Mouse (Mus musculus): ENCODE data around the gene Cwh43. TPM values are rescaled to one million over a fixed set of nuclear protein-coding genes. Genes with fewer than 3 reads are reported as not detected.

The Cwh43 gene
- polyA plus RNA-seq, 1 experiment: 7.5 TPM

GRCm38 (mm10) chr5:73399768-73400526 lies 5.9 kb upstream of the Cwh43 start:
- H3K27me3 ChIP-seq (replicated peaks; ENCODE audit: control insufficient read depth, insufficient read depth, low read length): no peaks in the 10 kb centered on the region
- H3K27ac ChIP-seq (ENCODE audit: insufficient read depth, low read depth, low read length): no peak overlapping the region
- TF ChIP-seq POLR2A (IDR thresholded peaks at IDR 0.05; ENCODE audit: low read depth, low read length) (no peak), CTCF (conservative IDR thresholded peaks at IDR 0.05; ENCODE audit: insufficient read depth, insufficient read length, low read depth, low read length) (no peak)
- DNase-seq: no peak
- no peaks in the 10 kb centered on the region for H3K36me3 ChIP-seq (ENCODE audit: control insufficient read depth, insufficient read depth, low read length)
- H3K4me3 ChIP-seq (ENCODE audit: insufficient read depth, low read depth, low read length): no peak overlapping the region
- WGBS: 35% methylated on average over 7 of the region's 7 CpGs
- H3K4me1 ChIP-seq (ENCODE audit: control insufficient read depth, insufficient read depth, low read length): no peaks in the 10 kb centered on the region

GRCm38 (mm10) chr5:73401341-73401740 lies 4.5 kb upstream of the Cwh43 start:
- 67% methylated on average over 5 of the region's 5 CpGs for WGBS
- Histone ChIP-seq H3K36me3 (ENCODE audit: control insufficient read depth, insufficient read depth, low read length) (no peaks in the 10 kb centered on the region), H3K27me3 (replicated peaks; ENCODE audit: control insufficient read depth, insufficient read depth, low read length) (no peaks in the 10 kb centered on the region), H3K4me1 (ENCODE audit: control insufficient read depth, insufficient read depth, low read length) (no peaks in the 10 kb centered on the region), H3K4me3 (ENCODE audit: insufficient read depth, low read depth, low read length) (no peak overlapping the region), H3K27ac (ENCODE audit: insufficient read depth, low read depth, low read length) (no peak overlapping the region)
- DNase-seq: no peak
- TF ChIP-seq CTCF (conservative IDR thresholded peaks at IDR 0.05; ENCODE audit: insufficient read depth, insufficient read length, low read depth, low read length): no peak
- no peak for TF ChIP-seq POLR2A (IDR thresholded peaks at IDR 0.05; ENCODE audit: low read depth, low read length)

GRCm38 (mm10) chr5:73402911-73403310 lies 3.0 kb upstream of the Cwh43 start:
- H3K36me3 ChIP-seq (ENCODE audit: control insufficient read depth, insufficient read depth, low read length): no peaks in the 10 kb centered on the region
- H3K4me3 ChIP-seq (ENCODE audit: insufficient read depth, low read depth, low read length): no peak overlapping the region
- no peaks in the 10 kb centered on the region for H3K4me1 ChIP-seq (ENCODE audit: control insufficient read depth, insufficient read depth, low read length)
- H3K27ac ChIP-seq (ENCODE audit: insufficient read depth, low read depth, low read length): no peak overlapping the region
- 94% methylated on average over 4 of the region's 4 CpGs for WGBS
- no peak for DNase-seq
- TF ChIP-seq CTCF (conservative IDR thresholded peaks at IDR 0.05; ENCODE audit: insufficient read depth, insufficient read length, low read depth, low read length) (no peak), POLR2A (IDR thresholded peaks at IDR 0.05; ENCODE audit: low read depth, low read length) (no peak)
- no peaks in the 10 kb centered on the region for H3K27me3 ChIP-seq (replicated peaks; ENCODE audit: control insufficient read depth, insufficient read depth, low read length)

GRCm38 (mm10) chr5:73403311-73404068 lies 2.4 kb upstream of the Cwh43 start:
- no peaks in the 10 kb centered on the region for H3K27me3 ChIP-seq (replicated peaks; ENCODE audit: control insufficient read depth, insufficient read depth, low read length)
- H3K4me3 ChIP-seq (ENCODE audit: insufficient read depth, low read depth, low read length): no peak overlapping the region
- H3K4me1 ChIP-seq (ENCODE audit: control insufficient read depth, insufficient read depth, low read length): no peaks in the 10 kb centered on the region
- no peak overlapping the region for H3K27ac ChIP-seq (ENCODE audit: insufficient read depth, low read depth, low read length)
- H3K36me3 ChIP-seq (ENCODE audit: control insufficient read depth, insufficient read depth, low read length): no peaks in the 10 kb centered on the region
- TF ChIP-seq POLR2A (IDR thresholded peaks at IDR 0.05; ENCODE audit: low read depth, low read length): no peak
- no peak for TF ChIP-seq CTCF (conservative IDR thresholded peaks at IDR 0.05; ENCODE audit: insufficient read depth, insufficient read length, low read depth, low read length)
- 87% methylated on average over 14 of the region's 14 CpGs for WGBS
- no peak for DNase-seq

- Histone ChIP-seq H3K27ac (ENCODE audit: insufficient read depth, low read depth, low read length) (no peak overlapping the region), H3K36me3 (ENCODE audit: control insufficient read depth, insufficient read depth, low read length) (no peaks in the 10 kb centered on the region), H3K27me3 (replicated peaks; ENCODE audit: control insufficient read depth, insufficient read depth, low read length) (no peaks in the 10 kb centered on the region), H3K4me3 (ENCODE audit: insufficient read depth, low read depth, low read length) (no peak overlapping the region), H3K4me1 (ENCODE audit: control insufficient read depth, insufficient read depth, low read length) (no peaks in the 10 kb centered on the region)
- no peak for DNase-seq
- whole genome bisulfite sequencing: 78% methylated on average over 6 of the region's 6 CpGs
- TF ChIP-seq POLR2A (IDR thresholded peaks at IDR 0.05; ENCODE audit: low read depth, low read length) (no peak), CTCF (conservative IDR thresholded peaks at IDR 0.05; ENCODE audit: insufficient read depth, insufficient read length, low read depth, low read length) (no peak)
These were observed 1.1 kb upstream of the Cwh43 start for GRCm38 (mm10) chr5:73404790-73405189.

- H3K36me3 ChIP-seq (ENCODE audit: control insufficient read depth, insufficient read depth, low read length): no peaks in the 10 kb centered on the region
- no peak overlapping the region for H3K27ac ChIP-seq (ENCODE audit: insufficient read depth, low read depth, low read length)
- WGBS: 28% methylated on average over 6 of the region's 6 CpGs
- no peaks in the 10 kb centered on the region for H3K4me1 ChIP-seq (ENCODE audit: control insufficient read depth, insufficient read depth, low read length)
- TF ChIP-seq POLR2A (IDR thresholded peaks at IDR 0.05; ENCODE audit: low read depth, low read length) (no peak), CTCF (conservative IDR thresholded peaks at IDR 0.05; ENCODE audit: insufficient read depth, insufficient read length, low read depth, low read length) (no peak; the same call in 1 of the 2 replicates)
- DNase-seq: no peak
- no peaks in the 10 kb centered on the region for H3K27me3 ChIP-seq (replicated peaks; ENCODE audit: control insufficient read depth, insufficient read depth, low read length)
- H3K4me3 ChIP-seq (ENCODE audit: insufficient read depth, low read depth, low read length): peak overlapping the region; percentile 15; the same call in 1 of the 2 replicates
These were observed 986 bp downstream of the Cwh43 start for GRCm38 (mm10) chr5:73406861-73407260.

GRCm38 (mm10) chr5:73409970-73410369 lies 4.1 kb downstream of the Cwh43 start:
- no peak for TF ChIP-seq CTCF (conservative IDR thresholded peaks at IDR 0.05; ENCODE audit: insufficient read depth, insufficient read length, low read depth, low read length)
- no peak for TF ChIP-seq POLR2A (IDR thresholded peaks at IDR 0.05; ENCODE audit: low read depth, low read length)
- DNase-seq: no peak
- Histone ChIP-seq H3K36me3 (ENCODE audit: control insufficient read depth, insufficient read depth, low read length) (no peaks in the 10 kb centered on the region), H3K27me3 (replicated peaks; ENCODE audit: control insufficient read depth, insufficient read depth, low read length) (no peaks in the 10 kb centered on the region), H3K27ac (ENCODE audit: insufficient read depth, low read depth, low read length) (no peak overlapping the region), H3K4me1 (ENCODE audit: control insufficient read depth, insufficient read depth, low read length) (no peaks in the 10 kb centered on the region), H3K4me3 (ENCODE audit: insufficient read depth, low read depth, low read length) (no peak overlapping the region)
- 73% methylated on average over 5 of the region's 5 CpGs for WGBS
